Mouse (Mus musculus) forebrain, embryonic 11.5 days (tissue): Measurements from ENCODE around the gene Nod2. TPM values are rescaled to one million over a fixed set of nuclear protein-coding genes. Genes with fewer than 3 reads are reported as not detected.

Experiments
- ATAC-seq: fragments of 200-750 bp; cut with Nextera tagmentation; replicated peaks from 2 replicates; pipeline ENCODE4 v1.8.0; 2017; ENCODE audit warnings: moderate TSS enrichment; ENCODE audit not compliant: low FRiP score
- DNase-seq: peaks from one replicate; pipeline ENCODE4 v3.0.0-alpha.2; 2017; ENCODE audit warnings: low spot score
- H3K27ac ChIP-seq: fragments of 300-500 bp; sonication (generic); 2 replicates; pipeline ENCODE4 v1.5.1; 2014; ENCODE audit warnings: low read depth, low read length
- H3K27me3 ChIP-seq: fragments of 300-500 bp; sonication (generic); 2 replicates; pipeline ENCODE4 v1.6.1; 2014; ENCODE audit warnings: mild to moderate bottlenecking, low read length, mixed read lengths; ENCODE audit not compliant: control insufficient read depth, insufficient read depth
- H3K36me3 ChIP-seq: fragments of 300-500 bp; sonication (generic); 2 replicates; pipeline ENCODE4 v1.6.1; 2014; ENCODE audit warnings: mild to moderate bottlenecking, low read length, moderate library complexity, mixed read lengths; ENCODE audit not compliant: control insufficient read depth, insufficient read depth
- H3K4me1 ChIP-seq: fragments of 300-500 bp; sonication (generic); replicated peaks from 2 replicates; pipeline ENCODE4 v1.6.1; 2014; ENCODE audit warnings: low read length, mixed read lengths; ENCODE audit not compliant: control insufficient read depth, insufficient read depth
- H3K4me2 ChIP-seq: fragments of 300-500 bp; sonication (generic); 2 replicates; pipeline ENCODE4 v1.6.1; 2014; ENCODE audit warnings: low read depth, mild to moderate bottlenecking, low read length, moderate library complexity, mixed read lengths; ENCODE audit not compliant: severe bottlenecking
- H3K4me3 ChIP-seq: fragments of 300-500 bp; sonication (generic); 2 replicates; pipeline ENCODE4 v1.5.1; 2014; ENCODE audit warnings: low read depth, low read length
- H3K9ac ChIP-seq: fragments of 300-500 bp; sonication (generic); 2 replicates; pipeline ENCODE4 v1.6.1; 2014; ENCODE audit warnings: low read length
- H3K9me3 ChIP-seq: fragments of 300-500 bp; sonication (generic); 2 replicates; pipeline ENCODE4 v1.6.1; 2016; ENCODE audit warnings: low read length, mixed read lengths; ENCODE audit not compliant: control insufficient read depth
- WGBS: fragments of 180-500 bp; shearing (Covaris S2); extraction: QIAGEN DNeasy Blood & Tissue Kit; methylation state at CpG from one replicate; pipeline ENCODE4 v1.1.7; 2014; 5-methylcytosine and 5-hydroxymethylcytosine counted together
- polyA plus RNA-seq: library from polyadenylated mRNA; unstranded; fragments of >200 nt; fragmentation: Nextera tagmentation; extraction: Ambion mirVana; gene quantifications from 2 replicates; pipeline ENCODE4 v1.2.1, GENCODE M21; 2014

Nod2 gene
- polyA plus RNA-seq, 1 experiment from 2014 or later, result 0.13 TPM

GRCm38 (mm10) chr8:88610271-88610670, 36.8 kb upstream of the Nod2 start:
- no peaks in the 10 kb centered on the region for H3K27me3 ChIP-seq
- H3K4me3 ChIP-seq, result no peak overlapping the region
- no peak overlapping the region for H3K4me2 ChIP-seq
- H3K27ac ChIP-seq, result no peak overlapping the region
- DNase-seq (no peak), ATAC-seq (no peak)
- peaks cover 2% of the 10 kb centered on the region; the same call in 1 of the 2 replicates for H3K4me1 ChIP-seq
- no peaks in the 10 kb centered on the region for H3K36me3 ChIP-seq
- no peaks in the 10 kb centered on the region for H3K9me3 ChIP-seq
- no peak overlapping the region for H3K9ac ChIP-seq
- 63% methylated on average over 6 of the region's 6 CpGs for WGBS

GRCm38 (mm10) chr8:88614981-88615380, 32.1 kb upstream of the Nod2 start:
- H3K9ac ChIP-seq, result no peak overlapping the region
- ATAC-seq, result no peak
- H3K4me2 ChIP-seq, result no peak overlapping the region
- H3K27me3 ChIP-seq, result no peaks in the 10 kb centered on the region
- 84% methylated on average over 5 of the region's 5 CpGs for WGBS
- H3K4me1 ChIP-seq, result no peaks in the 10 kb centered on the region
- H3K9me3 ChIP-seq, result no peaks in the 10 kb centered on the region
- no peak overlapping the region for H3K27ac ChIP-seq
- H3K36me3 ChIP-seq, result no peaks in the 10 kb centered on the region
- DNase-seq, result no peak
- no peak overlapping the region for H3K4me3 ChIP-seq

GRCm38 (mm10) chr8:88618612-88619011, 28.5 kb upstream of the Nod2 start:
- no peaks in the 10 kb centered on the region for H3K27me3 ChIP-seq
- H3K4me3 ChIP-seq, result no peak overlapping the region
- H3K4me2 ChIP-seq, result no peak overlapping the region
- DNase-seq, result no peak
- no peaks in the 10 kb centered on the region for H3K9me3 ChIP-seq
- H3K27ac ChIP-seq, result no peak overlapping the region
- no peaks in the 10 kb centered on the region for H3K4me1 ChIP-seq
- no peak for ATAC-seq
- WGBS, result 84% methylated on average over 5 of the region's 5 CpGs
- H3K36me3 ChIP-seq, result no peaks in the 10 kb centered on the region
- no peak overlapping the region for H3K9ac ChIP-seq

- ATAC-seq (no peak), DNase-seq (no peak)
- Histone ChIP-seq H3K9ac (no peak overlapping the region), H3K27me3 (no peaks in the 10 kb centered on the region), H3K4me3 (no peak overlapping the region), H3K9me3 (no peaks in the 10 kb centered on the region), H3K27ac (no peak overlapping the region), H3K36me3 (no peaks in the 10 kb centered on the region), H3K4me2 (no peak overlapping the region), H3K4me1 (no peaks in the 10 kb centered on the region)
- WGBS, result 88% methylated on average over 3 of the region's 3 CpGs
These were observed 27.6 kb upstream of the Nod2 start for GRCm38 (mm10) chr8:88619513-88619912.

- Histone ChIP-seq H3K27me3 (no peaks in the 10 kb centered on the region), H3K9ac (no peak overlapping the region), H3K9me3 (no peaks in the 10 kb centered on the region), H3K4me3 (no peak overlapping the region), H3K4me2 (no peak overlapping the region), H3K27ac (no peak overlapping the region), H3K4me1 (no peaks in the 10 kb centered on the region), H3K36me3 (no peaks in the 10 kb centered on the region)
- DNase-seq, result no peak
- no peak for ATAC-seq
- 77% methylated on average over 5 of the region's 5 CpGs for WGBS
These were observed 26.2 kb upstream of the Nod2 start for GRCm38 (mm10) chr8:88620931-88621330.

- no peak for ATAC-seq
- no peak overlapping the region for H3K9ac ChIP-seq
- no peak overlapping the region for H3K27ac ChIP-seq
- 0 out of 2 replicates have a peak overlapping the region, but pooled peaks have one; percentile 2 for H3K4me2 ChIP-seq
- DNase-seq, result peak; percentile 85
- H3K4me3 ChIP-seq, result no peak overlapping the region
- H3K27me3 ChIP-seq, result peaks cover 4% of the 10 kb centered on the region
- H3K36me3 ChIP-seq, result no peaks in the 10 kb centered on the region
- no peaks in the 10 kb centered on the region for H3K9me3 ChIP-seq
- no peaks in the 10 kb centered on the region for H3K4me1 ChIP-seq
- WGBS, result 2% methylated on average over 8 of the region's 8 CpGs
These were observed 25.7 kb upstream of the Nod2 start for GRCm38 (mm10) chr8:88621408-88621807.

- no peak for ATAC-seq
- 74% methylated on average over 3 of the region's 3 CpGs for WGBS
- Histone ChIP-seq H3K4me3 (no peak overlapping the region), H3K36me3 (no peaks in the 10 kb centered on the region), H3K9me3 (no peaks in the 10 kb centered on the region), H3K9ac (no peak overlapping the region), H3K4me2 (no peak overlapping the region), H3K27ac (no peak overlapping the region), H3K27me3 (peaks cover 13% of the 10 kb centered on the region), H3K4me1 (peaks cover 2% of the 10 kb centered on the region; the same call in 1 of the 2 replicates)
- no peak for DNase-seq
These were observed 23.8 kb upstream of the Nod2 start for GRCm38 (mm10) chr8:88623351-88623750.

GRCm38 (mm10) chr8:88624276-88624675, 22.8 kb upstream of the Nod2 start:
- ATAC-seq (no peak), DNase-seq (no peak)
- H3K9me3 ChIP-seq, result no peaks in the 10 kb centered on the region
- no peak overlapping the region for H3K9ac ChIP-seq
- H3K27me3 ChIP-seq, result peaks cover 15% of the 10 kb centered on the region
- no peak overlapping the region for H3K27ac ChIP-seq
- no peaks in the 10 kb centered on the region for H3K36me3 ChIP-seq
- no peak overlapping the region for H3K4me2 ChIP-seq
- 89% methylated on average over 3 of the region's 3 CpGs for WGBS
- H3K4me3 ChIP-seq, result no peak overlapping the region
- peaks cover 2% of the 10 kb centered on the region; the same call in 1 of the 2 replicates for H3K4me1 ChIP-seq

- H3K4me3 ChIP-seq, result no peak overlapping the region
- no peaks in the 10 kb centered on the region for H3K9me3 ChIP-seq
- H3K4me2 ChIP-seq, result no peak overlapping the region
- H3K4me1 ChIP-seq, result peaks cover 2% of the 10 kb centered on the region; the same call in 1 of the 2 replicates
- 76% methylated on average over 3 of the region's 3 CpGs for WGBS
- DNase-seq (no peak), ATAC-seq (no peak)
- H3K36me3 ChIP-seq, result no peaks in the 10 kb centered on the region
- no peak overlapping the region for H3K27ac ChIP-seq
- H3K9ac ChIP-seq, result no peak overlapping the region
- peaks cover 15% of the 10 kb centered on the region for H3K27me3 ChIP-seq
These were observed 20.7 kb upstream of the Nod2 start for GRCm38 (mm10) chr8:88626433-88626832.
